Mouse (Mus musculus) v-Abl transformed pro-B cells (cell line): ENCODE results near the gene Atp6v0b.

Experiments
- in situ Hi-C, 2 experiments: fragments of 400-800 bp; cut with MboI; formaldehyde crosslinking; loops; one replicate each; pipeline ENCODE4 v1.15.1; 2025; ENCODE audit not compliant: unreplicated experiment in 2 of 2

The Atp6v0b gene

DNA sequence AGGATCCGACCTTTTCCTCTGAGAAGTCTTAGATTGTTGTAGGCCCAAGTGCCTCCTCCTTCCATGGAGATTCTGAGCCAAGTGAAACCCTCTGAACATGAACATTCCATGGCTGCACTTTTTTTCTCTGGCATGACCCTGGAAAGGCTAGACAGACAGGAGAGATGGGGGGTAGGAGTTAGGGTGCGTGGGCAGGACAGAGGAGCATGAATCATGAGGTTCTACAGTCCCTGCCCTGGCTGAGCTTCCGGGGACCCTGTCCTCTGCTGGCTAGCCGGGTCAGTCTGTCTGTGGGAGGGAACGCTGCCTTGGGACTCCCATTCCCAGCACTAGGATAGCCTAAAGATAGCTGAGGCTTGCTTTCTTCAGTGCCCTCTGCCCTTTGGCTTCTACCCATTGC lies 42.7 kb downstream of the Atp6v0b start:
- in situ Hi-C loops = no loop called here

- in situ Hi-C loops = no loop called here
These were observed 44.0 kb downstream of the Atp6v0b start for GRCm38 (mm10) chr4:117843101-117843500.

- in situ Hi-C loops = no loop called here
These were observed 45.6 kb downstream of the Atp6v0b start for GRCm38 (mm10) chr4:117841566-117841965.

DNA sequence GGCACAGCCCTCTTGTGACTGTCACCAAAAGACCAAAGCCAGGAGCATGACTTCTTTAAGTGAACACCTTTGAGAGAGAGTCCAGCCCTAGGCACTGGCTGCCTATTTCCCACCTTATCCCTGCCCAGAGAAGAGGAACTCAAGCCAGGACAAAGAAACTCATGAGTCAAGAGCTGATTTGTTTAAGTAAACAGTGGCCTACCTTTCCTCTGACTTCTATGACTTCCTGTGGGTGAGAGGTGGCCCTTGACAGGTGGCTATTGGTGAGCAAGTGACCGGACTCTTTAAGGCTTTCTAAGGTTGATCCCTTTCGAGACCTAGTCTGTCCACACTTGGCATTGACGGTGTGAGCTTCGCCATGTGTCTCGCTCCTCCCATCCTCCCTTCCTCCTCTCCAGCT lies 46.3 kb downstream of the Atp6v0b start:
- in situ Hi-C loops = no loop called here

- in situ Hi-C loops = loop anchor here in 1 of 2 experiments (10.0 kb wide), 1 partner anchor 455 kb away; the partner anchor contains the start of gene Ptprf
These were observed 47.8 kb downstream of the Atp6v0b start for GRCm38 (mm10) chr4:117839366-117839765.

GRCm38 (mm10) chr4:117837271-117837670 lies 49.9 kb downstream of the Atp6v0b start:
- in situ Hi-C loops = loop anchor here in 1 of 2 experiments (10.0 kb wide), 1 partner anchor 458 kb away; the partner anchor contains the start of gene Ptprf

DNA sequence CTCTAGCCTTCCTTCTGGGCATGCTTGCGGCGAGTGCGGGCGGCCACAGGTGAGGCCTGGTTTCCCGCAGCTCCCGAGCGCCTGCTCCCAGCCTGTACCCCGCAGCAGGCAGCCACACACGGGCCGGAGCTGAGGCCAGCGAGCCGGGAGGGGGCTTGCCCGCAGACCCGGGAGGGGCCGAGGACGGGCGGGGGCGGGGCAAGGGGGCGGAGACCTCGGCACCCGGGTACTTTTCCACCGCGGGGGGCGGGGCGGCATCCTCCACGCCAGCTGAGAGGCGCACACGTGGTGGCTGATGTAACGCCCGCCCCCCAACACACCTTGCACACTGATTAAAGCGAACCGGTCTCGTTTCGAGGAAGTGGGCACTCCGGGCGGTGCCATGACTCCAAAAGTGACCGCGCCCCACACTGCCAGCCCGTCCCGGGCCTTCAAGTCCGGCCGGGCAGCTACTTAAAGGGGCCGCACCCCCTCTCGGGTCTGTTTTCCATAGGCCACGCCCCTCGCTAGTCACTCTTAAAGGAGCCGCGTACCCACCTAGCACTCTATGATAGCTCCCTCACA lies 50.8 kb downstream of the Atp6v0b start:
- in situ Hi-C loops = loop anchor here in 1 of 2 experiments (10.0 kb wide), 1 partner anchor 459 kb away; the partner anchor contains the start of gene Ptprf

- in situ Hi-C loops = loop anchor here in 1 of 2 experiments (10.0 kb wide), 1 partner anchor 459 kb away; the partner anchor contains the start of gene Ptprf
These were observed 51.5 kb downstream of the Atp6v0b start for GRCm38 (mm10) chr4:117835531-117836111.

GRCm38 (mm10) chr4:117834845-117835530 lies 52.1 kb downstream of the Atp6v0b start:
- in situ Hi-C loops = loop anchor here (5.0 to 10.0 kb wide), 4 partner anchors 92 to 460 kb away; partner anchors contain the start of genes Ptprf (in 2 of the 2) and Artn (in 1 of the 2)

- in situ Hi-C loops = loop anchor here (5.0 to 10.0 kb wide), 4 partner anchors 93 to 460 kb away; partner anchors contain the start of genes Ptprf (in 2 of the 2) and Artn (in 1 of the 2)
These were observed 52.7 kb downstream of the Atp6v0b start, which contains the start of gene Slc6a9 for GRCm38 (mm10) chr4:117834457-117834844. Gene Slc6a9, plus strand, starts transcription at chr4:117834506.
